Mouse (Mus musculus): Measurements from ENCODE around the gene Avil. TPM values are rescaled to one million over a fixed set of nuclear protein-coding genes. Genes with fewer than 3 reads are reported as not detected.

Avil gene
- total and polyA plus RNA-seq, 3 experiments, result 2.7 to 20.0 (median 8.2) TPM

GRCm38 (mm10) chr10:127041774-127042338 lies 41.3 kb downstream of the Avil start:
- H3K4me2 ChIP-seq (ENCODE audit: insufficient read depth, low read depth, poor library complexity, severe bottlenecking), result peak overlapping the region; percentile 94
- no peaks in the 10 kb centered on the region for H3K27me3 ChIP-seq (replicated peaks)
- peak overlapping the region; percentile 63 for H3K27ac ChIP-seq (ENCODE audit: insufficient read depth, low read depth)
- no peaks in the 10 kb centered on the region for H3K9me3 ChIP-seq (replicated peaks; ENCODE audit: low read length)
- H3K4me1 ChIP-seq (ENCODE audit: control insufficient read depth in 1 of 2, insufficient read depth in 2 of 2), result peaks cover 14 to 39% of the 10 kb centered on the region in 2 experiments
- peak overlapping the region; percentile 45 for H3K9ac ChIP-seq (ENCODE audit: insufficient read depth, low read depth)
- peak; percentile 87 for DNase-seq (ENCODE audit: extremely low read depth)
- H3K79me2 ChIP-seq (replicated peaks; ENCODE audit: control insufficient read depth, extremely low read depth, insufficient read depth, poor library complexity, severe bottlenecking), result peaks cover 5% of the 10 kb centered on the region; the same call in 1 of the 2 replicates
- H3K4me3 ChIP-seq (replicated peaks in 1 of 3; ENCODE audit: low read depth in 2 of 3, low read length in 2 of 3, poor library complexity in 1 of 3), result peak overlapping the region; percentile 74 to 97 (median 91)
- TF ChIP-seq MXI1 (IDR thresholded peaks at IDR 0.05; ENCODE audit: low read depth, low read length) (peak; percentile 100), POLR2A (IDR thresholded peaks at IDR 0.05; ENCODE audit: low read depth, low read length) (peak; percentile 65; the same call in 1 of the 2 replicates), TBP (conservative IDR thresholded peaks at IDR 0.05; ENCODE audit: low read depth, low read length) (0 out of 2 replicates have a peak, but pooled peaks have one; percentile 17), MAX (IDR thresholded peaks at IDR 0.05; ENCODE audit: low read length) (peak; percentile 99), KAT2A (IDR thresholded peaks at IDR 0.05; ENCODE audit: insufficient replicate concordance, low read length) (peak; percentile 55; the same call in 1 of the 2 replicates), USF1 (IDR thresholded peaks at IDR 0.05; ENCODE audit: low read depth, low read length) (peak; percentile 63), HCFC1 (IDR thresholded peaks at IDR 0.05; ENCODE audit: low read depth, low read length) (peak; percentile 88), MAZ (IDR thresholded peaks at IDR 0.05; ENCODE audit: low read depth, low read length) (no peak; the same call in 1 of the 2 replicates), MYC (IDR thresholded peaks at IDR 0.05; ENCODE audit: low read depth, low read length) (peak; percentile 98), IRF4 (IDR thresholded peaks at IDR 0.05; ENCODE audit: low read depth, low read length) (0 out of 2 replicates have a peak, but pooled peaks have one; percentile 26), POLR2AphosphoS2 (IDR thresholded peaks at IDR 0.05; ENCODE audit: low read depth, low read length) (no peak), NELFE (IDR thresholded peaks at IDR 0.05; ENCODE audit: low read depth, low read length) (no peak), TCF12 (IDR thresholded peaks at IDR 0.05; ENCODE audit: low read depth, low read length) (peak; percentile 84), NRF1 (IDR thresholded peaks at IDR 0.05; ENCODE audit: low read depth, low read length) (0 out of 2 replicates have a peak, but pooled peaks have one; percentile 36), SIN3A (IDR thresholded peaks at IDR 0.05; ENCODE audit: low read length) (peak; percentile 99)
- peaks cover 16 to 51% of the 10 kb centered on the region in 2 experiments for H3K36me3 ChIP-seq (replicated peaks in 1 of 2; ENCODE audit: control insufficient read depth in 1 of 2, insufficient read depth in 1 of 2, low read length in 1 of 2)
- in situ Hi-C loops (cut with MboI; ENCODE audit: low pct_ligation_motif_present, low pct_unique_long_range_greater_than_20kb, low sequenced_read_pairs), result no loop called here
- dilution Hi-C loops (cut with MboI; ENCODE audit: extremely low pct_ligation_motif_present, extremely low pct_unique_long_range_greater_than_20kb, low sequenced_read_pairs), result no loop called here

- no peaks in the 10 kb centered on the region for H3K9me3 ChIP-seq (replicated peaks; ENCODE audit: low read length)
- dilution Hi-C loops (cut with MboI; ENCODE audit: extremely low pct_ligation_motif_present, extremely low pct_unique_long_range_greater_than_20kb, low sequenced_read_pairs) (no loop called here), in situ Hi-C loops (cut with MboI; ENCODE audit: low pct_ligation_motif_present, low pct_unique_long_range_greater_than_20kb, low sequenced_read_pairs) (no loop called here)
- H3K4me3 ChIP-seq (replicated peaks in 1 of 3; ENCODE audit: low read depth in 2 of 3, low read length in 2 of 3, poor library complexity in 1 of 3), result peak overlapping the region; percentile 74 to 97 (median 91)
- H3K27me3 ChIP-seq (replicated peaks), result no peaks in the 10 kb centered on the region
- H3K36me3 ChIP-seq (replicated peaks in 1 of 2; ENCODE audit: control insufficient read depth in 1 of 2, insufficient read depth in 1 of 2, low read length in 1 of 2), result peaks cover 16 to 53% of the 10 kb centered on the region in 2 experiments
- peaks cover 14 to 39% of the 10 kb centered on the region in 2 experiments for H3K4me1 ChIP-seq (ENCODE audit: control insufficient read depth in 1 of 2, insufficient read depth in 2 of 2)
- no peak overlapping the region for H3K27ac ChIP-seq (ENCODE audit: insufficient read depth, low read depth)
- peak overlapping the region; percentile 94 for H3K4me2 ChIP-seq (ENCODE audit: insufficient read depth, low read depth, poor library complexity, severe bottlenecking)
- H3K9ac ChIP-seq (ENCODE audit: insufficient read depth, low read depth), result peak overlapping the region; percentile 45
- peak; percentile 64 for DNase-seq (ENCODE audit: extremely low read depth)
- H3K79me2 ChIP-seq (replicated peaks; ENCODE audit: control insufficient read depth, extremely low read depth, insufficient read depth, poor library complexity, severe bottlenecking), result peaks cover 5% of the 10 kb centered on the region; the same call in 1 of the 2 replicates
- TF ChIP-seq TBP (conservative IDR thresholded peaks at IDR 0.05; ENCODE audit: low read depth, low read length) (peak; percentile 76), CTCF (conservative IDR thresholded peaks at IDR 0.05 in 1 of 2, IDR thresholded peaks at IDR 0.05 in 1 of 2; ENCODE audit: low read depth in 2 of 2, low read length in 2 of 2) (no peak), POLR2AphosphoS2 (IDR thresholded peaks at IDR 0.05; ENCODE audit: low read depth, low read length) (peak; percentile 26), MXI1 (IDR thresholded peaks at IDR 0.05; ENCODE audit: low read depth, low read length) (peak; percentile 69; the same call in 1 of the 2 replicates), BHLHE40 (IDR thresholded peaks at IDR 0.05; ENCODE audit: low read depth, low read length) (no peak), SMC3 (IDR thresholded peaks at IDR 0.05; ENCODE audit: low read depth, low read length) (no peak), KAT2A (IDR thresholded peaks at IDR 0.05; ENCODE audit: insufficient replicate concordance, low read length) (0 out of 2 replicates have a peak, but pooled peaks have one; percentile 38), ZKSCAN1 (IDR thresholded peaks at IDR 0.05; ENCODE audit: borderline replicate concordance, low read depth, low read length) (no peak), ELF1 (IDR thresholded peaks at IDR 0.05; ENCODE audit: low read depth, low read length) (0 out of 2 replicates have a peak, but pooled peaks have one; percentile 8), PAX5 (IDR thresholded peaks at IDR 0.05; ENCODE audit: low read length) (no peak), MAX (IDR thresholded peaks at IDR 0.05; ENCODE audit: low read length) (peak; percentile 69), POLR2A (IDR thresholded peaks at IDR 0.05; ENCODE audit: low read depth, low read length) (peak; percentile 46; the same call in 1 of the 2 replicates), GABPA (IDR thresholded peaks at IDR 0.05; ENCODE audit: insufficient replicate concordance, low read depth, low read length) (no peak), MYC (IDR thresholded peaks at IDR 0.05; ENCODE audit: low read depth, low read length) (peak; percentile 92), E2F4 (IDR thresholded peaks at IDR 0.05; ENCODE audit: insufficient replicate concordance, low read depth, low read length) (no peak), CHD1 (IDR thresholded peaks at IDR 0.05; ENCODE audit: low read depth, low read length) (0 out of 2 replicates have a peak, but pooled peaks have one; percentile 59), IRF4 (IDR thresholded peaks at IDR 0.05; ENCODE audit: low read depth, low read length) (no peak), TCF12 (IDR thresholded peaks at IDR 0.05; ENCODE audit: low read depth, low read length) (peak; percentile 35; the same call in 1 of the 2 replicates), ZMIZ1 (IDR thresholded peaks at IDR 0.05; ENCODE audit: low read depth, low read length) (peak; percentile 78; the same call in 1 of the 2 replicates), JUND (conservative IDR thresholded peaks at IDR 0.05; ENCODE audit: low read depth, low read length) (no peak), JUN (IDR thresholded peaks at IDR 0.05; ENCODE audit: insufficient read depth, low read depth, low read length) (no peak), RCOR1 (conservative IDR thresholded peaks at IDR 0.05; ENCODE audit: low read depth, low read length) (no peak)
These were observed 42.1 kb downstream of the Avil start for GRCm38 (mm10) chr10:127042468-127043115.
